Mouse (Mus musculus) thymus, adult 2 months (tissue): ENCODE data around the gene Nhsl1.

ENCODE experiments used
- CTCF ChIP-seq: fragments of 200-500 bp; IDR thresholded peaks from 2 replicates; pipeline ENCODE4 v1.5.1; 2012; ENCODE audit warnings: mild to moderate bottlenecking, control low read depth, low read length, moderate library complexity, borderline replicate concordance; ENCODE audit not compliant: control insufficient read depth, poor library complexity, insufficient read depth; ENCODE audit errors: extremely low read depth
- POLR2A ChIP-seq: fragments of 200-500 bp; IDR thresholded peaks from 2 replicates; pipeline ENCODE4 v1.6.1; 2012; ENCODE audit warnings: mild to moderate bottlenecking, low read length, control low read depth, moderate library complexity; ENCODE audit not compliant: control insufficient read depth, poor library complexity, insufficient read depth; ENCODE audit errors: extremely low read depth

DNA sequence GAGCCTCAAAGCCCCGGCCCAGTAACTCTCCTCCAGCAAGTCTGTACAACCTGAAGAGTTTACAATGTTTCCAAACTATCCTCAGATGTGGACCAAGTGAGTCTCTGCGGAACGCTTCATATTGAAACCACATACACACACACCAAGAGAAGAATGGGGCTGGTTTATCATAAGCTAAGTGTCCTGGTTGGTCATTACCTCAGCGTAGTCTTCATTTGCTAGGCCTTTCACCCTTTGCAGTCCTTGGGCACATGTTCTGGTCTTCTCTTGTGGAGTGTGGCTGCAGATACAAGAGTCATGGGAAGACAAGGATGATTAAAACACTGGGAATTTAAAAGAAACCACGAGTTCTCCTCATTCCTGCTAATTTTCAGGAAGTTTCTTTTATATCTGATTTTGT, 34.2 kb downstream of the Nhsl1 start:
- TF ChIP-seq CTCF (no peak), POLR2A (no peak)
